Mouse (Mus musculus) lung, adult 2 months (tissue): ENCODE results near the gene Skiv2l. TPM values are rescaled to one million over a fixed set of nuclear protein-coding genes. Genes with fewer than 3 reads are reported as not detected.
"Not testable (repeated sequence)": the region's sequence is repeated elsewhere in the genome, so short reads cannot be mapped to it uniquely, and the experiment has no call there.

Experiments
- DNase-seq: peaks from one replicate; pipeline ENCODE4 v3.0.0; 2022
- H3K4me1 ChIP-seq: fragments of 200-500 bp; 2 replicates; pipeline ENCODE4 v1.6.1; 2011; ENCODE audit warnings: low read length; ENCODE audit not compliant: control insufficient read depth, insufficient read depth
- H3K4me3 ChIP-seq: fragments of 200-500 bp; replicated peaks from 2 replicates; pipeline ENCODE3; 2011; ENCODE audit warnings: low read depth, mild to moderate bottlenecking, control low read depth, low read length; ENCODE audit errors: extremely low read depth
- CTCF ChIP-seq: fragments of 200-500 bp; IDR thresholded peaks from 2 replicates; pipeline ENCODE4 v1.5.1; 2011; ENCODE audit warnings: mild to moderate bottlenecking, low read length, control low read depth; ENCODE audit not compliant: insufficient read depth
- POLR2A ChIP-seq: fragments of 200-500 bp; IDR thresholded peaks from 2 replicates; pipeline ENCODE4 v1.6.1; 2011; ENCODE audit warnings: low read depth, mild to moderate bottlenecking, control low read depth, low read length, borderline replicate concordance; ENCODE audit errors: extremely low read depth
- WGBS: fragments of 180-500 bp; shearing (Covaris S2); methylation state at CpG from one replicate; pipeline ENCODE4 v1.1.7; 2018; 5-methylcytosine and 5-hydroxymethylcytosine counted together
- polyA plus RNA-seq: library from polyadenylated mRNA; depleted of rRNA; stranded (reverse); fragments of >200 nt; gene quantifications from 2 replicates; pipeline ENCODE4 v1.2.3, GENCODE M21; 2012; rRNA removed

Gene Skiv2l
- polyA plus RNA-seq, 1 experiment, result 94.8 TPM

DNA sequence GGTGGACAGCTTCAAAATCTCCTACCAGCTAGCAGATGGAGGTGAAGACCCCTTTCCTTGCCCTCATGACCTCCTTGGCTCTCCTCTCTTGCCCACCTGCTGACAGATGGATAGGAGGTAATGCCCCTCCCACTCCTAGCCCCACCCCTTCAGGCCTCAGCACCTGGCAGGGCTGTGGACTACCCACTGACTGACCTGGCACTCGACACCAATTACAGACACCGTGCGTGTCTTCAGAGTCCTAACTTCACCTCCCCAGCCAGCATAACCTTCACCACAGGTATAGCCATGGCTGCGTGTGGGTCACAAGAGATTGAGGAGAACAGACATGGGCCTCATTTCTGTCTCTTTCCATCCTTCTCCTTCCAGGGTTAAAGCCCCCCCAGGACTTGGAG, 50.5 kb downstream of the Skiv2l start:
- DNase-seq, result no peak
- H3K4me3 ChIP-seq, result no peak overlapping the region
- no peaks in the 10 kb centered on the region for H3K4me1 ChIP-seq
- TF ChIP-seq POLR2A, result no peak
- no peak for TF ChIP-seq CTCF
- WGBS, result 86% methylated on average over 4 of the region's 4 CpGs

DNA sequence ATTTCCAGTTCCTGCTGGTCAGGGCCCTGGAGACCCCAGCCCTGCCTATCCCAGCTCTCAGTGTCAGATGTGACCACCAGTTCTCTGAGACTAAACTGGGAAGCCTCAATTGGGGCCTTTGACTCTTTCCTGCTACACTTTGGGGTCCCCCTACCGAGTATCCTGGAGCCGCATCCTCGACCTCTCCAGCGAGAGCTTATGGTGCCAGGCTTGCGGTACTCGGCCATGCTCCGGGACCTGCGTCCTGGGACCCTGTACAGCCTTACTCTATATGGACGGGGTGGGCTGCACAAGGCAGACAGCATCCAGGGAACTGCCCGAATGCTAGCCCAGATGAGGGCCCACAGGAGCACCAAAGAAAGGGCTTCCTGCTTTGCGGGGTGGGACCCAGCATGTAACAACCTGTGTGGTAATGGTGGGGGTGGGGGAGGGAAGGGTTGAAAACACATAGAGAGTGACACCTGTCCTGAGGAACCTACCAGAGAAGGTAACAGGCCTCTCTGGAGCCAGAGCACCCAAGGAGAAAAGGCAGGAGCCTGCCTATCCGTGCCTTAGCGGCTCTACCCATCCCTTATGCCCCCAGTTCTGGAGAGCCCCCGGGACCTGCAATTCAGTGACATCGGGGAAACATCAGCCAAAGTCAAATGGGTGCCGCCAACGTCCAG, 51.0 kb downstream of the Skiv2l start:
- 90% methylated on average over 17 of the region's 17 CpGs for WGBS
- Histone ChIP-seq H3K4me1 (no peaks in the 10 kb centered on the region), H3K4me3 (no peak overlapping the region)
- TF ChIP-seq CTCF (no peak), POLR2A (no peak)
- no peak for DNase-seq

DNA sequence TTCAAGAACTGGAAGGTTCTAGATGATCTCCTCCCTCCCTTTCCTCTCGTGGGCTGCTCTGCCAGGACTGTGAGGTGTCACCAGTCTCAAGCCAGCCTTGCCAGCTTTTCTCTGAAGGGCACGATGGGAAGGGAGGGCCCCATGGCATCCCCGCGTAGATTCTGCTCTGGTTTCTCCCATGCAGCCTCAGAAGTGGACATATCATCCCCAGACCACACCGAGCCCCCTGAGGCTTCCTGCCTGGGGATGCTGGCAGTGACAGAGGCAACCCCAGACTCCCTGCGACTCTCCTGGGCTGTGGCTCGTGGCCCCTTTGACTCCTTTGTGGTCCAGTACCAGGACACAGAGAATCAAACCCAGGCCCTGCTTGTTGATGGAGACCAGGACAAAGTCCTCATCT, 51.9 kb downstream of the Skiv2l start:
- H3K4me3 ChIP-seq, H3K4me1 ChIP-seq, DNase-seq: not testable (repeated sequence)
- WGBS, result 69% methylated on average over 7 of the region's 7 CpGs

DNA sequence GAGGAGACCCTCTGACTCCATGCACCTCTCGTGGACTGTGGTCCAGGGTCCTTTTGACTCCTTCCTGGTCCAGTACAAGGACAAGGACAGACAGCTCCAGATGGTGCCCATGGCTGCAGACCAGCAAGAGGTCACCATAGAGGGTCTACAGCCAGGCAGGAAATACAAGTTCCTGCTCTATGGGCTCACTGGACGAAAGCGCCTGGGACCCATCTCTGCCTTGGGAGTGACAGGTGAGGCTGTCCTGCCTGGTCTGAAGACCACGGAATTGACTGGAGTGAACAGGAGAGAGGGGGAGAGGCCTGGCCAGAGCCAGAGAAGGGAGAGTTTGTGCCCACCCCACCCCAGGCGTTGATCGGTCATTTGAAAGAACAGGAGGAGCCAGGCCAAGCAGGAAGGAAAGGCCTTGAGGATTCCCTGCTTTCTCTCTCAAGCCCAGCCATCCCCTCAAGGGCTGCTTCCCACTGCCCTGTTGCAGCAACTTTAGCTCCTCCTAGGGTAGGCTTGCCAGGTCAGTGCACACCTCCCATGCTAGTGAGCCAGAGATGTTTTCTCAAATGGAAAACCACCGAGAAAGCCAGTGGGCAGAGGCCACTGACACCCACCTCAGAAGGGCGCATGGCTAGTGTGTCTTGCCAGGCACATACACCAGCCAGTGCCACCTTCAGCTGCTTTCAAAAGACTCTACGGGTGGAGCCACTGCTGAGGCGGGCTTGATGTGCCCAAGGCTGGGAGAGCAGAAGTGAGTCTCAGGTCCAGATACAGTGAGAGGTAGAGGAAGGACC, 52.6 kb downstream of the Skiv2l start:
- H3K4me3 ChIP-seq, H3K4me1 ChIP-seq, DNase-seq: not testable (repeated sequence)
- WGBS, result 81% methylated on average over 10 of the region's 10 CpGs

DNA sequence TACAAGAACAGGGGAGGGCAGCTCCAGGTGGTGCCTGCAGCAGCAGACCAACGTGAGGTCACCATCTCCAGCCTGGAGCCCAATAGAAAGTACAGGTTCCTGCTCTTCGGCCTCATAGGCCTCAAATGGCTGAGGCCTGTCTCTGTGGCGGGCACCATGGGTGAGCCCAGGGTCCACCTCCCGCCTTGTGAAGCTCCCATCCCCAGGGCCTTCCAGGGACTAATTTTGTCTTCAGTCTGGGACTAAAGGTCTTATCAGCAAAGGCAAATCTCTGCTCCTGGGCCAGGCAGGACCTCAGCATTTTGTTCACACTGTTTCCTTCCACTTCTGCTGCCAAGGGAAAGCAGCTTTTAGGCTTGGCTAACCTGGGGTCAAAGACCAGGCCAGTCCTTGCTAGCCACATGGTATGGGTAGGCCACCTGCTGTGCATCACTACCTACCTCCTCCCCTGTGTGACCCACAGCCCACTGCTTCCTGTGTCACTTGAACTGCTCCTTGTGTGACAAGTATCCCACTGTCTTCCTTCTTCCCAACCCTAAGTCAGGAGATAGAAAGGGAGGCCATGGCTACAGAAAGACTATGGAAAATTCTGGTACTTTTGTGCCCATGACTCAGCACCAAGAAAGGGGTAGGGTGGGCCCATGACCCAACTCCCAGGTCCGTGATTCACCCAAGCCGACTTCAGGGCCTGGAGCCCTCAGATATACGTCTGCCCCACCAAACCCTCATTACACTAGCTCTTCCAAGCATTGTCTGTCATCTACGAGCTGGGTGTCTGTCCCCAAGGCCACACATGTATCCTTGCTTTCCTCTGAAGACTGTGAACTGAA, 53.5 kb downstream of the Skiv2l start:
- 85% methylated on average over 8 of the region's 8 CpGs for WGBS
- no peak for DNase-seq
- TF ChIP-seq POLR2A (no peak), CTCF (no peak)
- Histone ChIP-seq H3K4me3 (no peak overlapping the region), H3K4me1 (no peaks in the 10 kb centered on the region)

DNA sequence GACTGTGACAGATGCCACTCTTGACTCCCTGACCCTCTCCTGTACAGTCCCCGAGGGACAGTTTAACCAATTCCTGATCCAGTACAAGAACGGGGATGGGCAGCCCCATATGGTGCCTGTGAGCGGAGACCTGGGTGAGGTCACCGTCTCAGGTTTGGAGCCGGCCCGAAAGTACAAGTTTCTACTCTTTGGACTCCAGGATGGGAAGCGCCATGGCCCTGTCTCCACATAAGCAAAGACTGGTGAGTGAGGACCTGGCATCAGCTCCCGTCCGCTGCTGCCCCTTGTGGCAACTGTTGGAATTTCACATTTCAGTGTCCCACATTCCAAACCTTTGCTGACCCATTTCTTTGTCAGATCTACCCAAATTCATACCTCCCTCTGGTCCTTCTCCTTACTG, 54.4 kb downstream of the Skiv2l start:
- 60% methylated on average over 9 of the region's 9 CpGs for WGBS
- H3K4me3 ChIP-seq, result no peak overlapping the region

DNA sequence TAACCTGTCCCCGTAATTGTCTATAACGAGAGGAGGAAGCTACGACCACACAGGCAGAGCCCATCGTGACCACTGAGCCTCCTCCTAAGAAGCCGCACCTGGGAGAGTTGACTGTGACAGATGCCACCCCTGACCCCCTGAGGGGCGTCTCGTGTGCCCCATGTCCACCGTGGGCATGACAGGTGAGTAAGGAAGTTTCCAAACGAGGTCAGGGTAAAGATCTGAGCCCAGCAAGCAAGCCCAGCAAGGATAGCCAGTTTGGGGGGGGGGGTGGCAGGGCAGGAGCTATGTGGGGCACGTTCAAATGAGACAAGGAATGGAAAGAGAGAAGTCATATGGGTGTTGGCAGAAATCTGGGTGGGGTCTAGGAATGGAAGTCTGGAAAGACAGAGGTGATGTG, 55.0 kb downstream of the Skiv2l start:
- DNase-seq, result no peak
- Histone ChIP-seq H3K4me1 (no peaks in the 10 kb centered on the region), H3K4me3 (no peak overlapping the region)
- WGBS, result 80% methylated on average over 10 of the region's 10 CpGs
- TF ChIP-seq CTCF (no peak), POLR2A (no peak)

More for the DNA sequence above, 54.4 kb downstream of the Skiv2l start:
- no peak for TF ChIP-seq POLR2A
- peak; percentile 69 for TF ChIP-seq CTCF
- no peaks in the 10 kb centered on the region for H3K4me1 ChIP-seq
- DNase-seq, result peak; percentile 51

Other genes starting within 250 kb of the Skiv2l start
- 52.0 and 83.7 TPM in 2 replicates for gene Rnf5, start 246.5 kb downstream of the Skiv2l start, polyA plus RNA-seq
- 172 TPM in 2 replicates for gene Agpat1, start 245.9 kb downstream of the Skiv2l start, polyA plus RNA-seq
- gene Egfl8, start 234.2 kb downstream of the Skiv2l start, polyA plus RNA-seq, result 5.7 and 8.2 TPM in 2 replicates
- gene Ppt2, start 221.7 kb downstream of the Skiv2l start, polyA plus RNA-seq, result 38.7 and 40.9 TPM in 2 replicates
- gene Prrt1, start 220.7 kb downstream of the Skiv2l start, polyA plus RNA-seq, result 5.2 and 6.7 TPM in 2 replicates
- 2.4 and 2.9 TPM in 2 replicates for gene Fkbpl, start 205.4 kb downstream of the Skiv2l start, polyA plus RNA-seq
- 81.8 and 88.0 TPM in 2 replicates for gene Atf6b, start 203.1 kb downstream of the Skiv2l start, polyA plus RNA-seq
- gene Tnxb, start 179.7 kb downstream of the Skiv2l start, polyA plus RNA-seq, result 39.6 and 49.2 TPM in 2 replicates
- gene C4b, start 106.3 kb downstream of the Skiv2l start, polyA plus RNA-seq, result 136 and 137 TPM in 2 replicates
- gene Cyp21a1, start 45.6 kb downstream of the Skiv2l start, polyA plus RNA-seq, result 0.19 and 0.27 TPM in 2 replicates
- gene Stk19, start 13.3 kb downstream of the Skiv2l start, polyA plus RNA-seq, result 45.1 and 46.0 TPM in 2 replicates
- 45.6 and 58.1 TPM in 2 replicates for gene Dxo, start 13.2 kb downstream of the Skiv2l start, polyA plus RNA-seq
- gene Nelfe, start 181 bp upstream of the Skiv2l start, polyA plus RNA-seq, result 22.4 and 23.2 TPM in 2 replicates
- gene Cfb, start 12.3 kb upstream of the Skiv2l start, polyA plus RNA-seq, result 20.8 and 23.8 TPM in 2 replicates
- gene Zbtb12, start 29.3 kb upstream of the Skiv2l start, polyA plus RNA-seq, result 10.6 and 12.3 TPM in 2 replicates
- gene Gm20547, start 31.8 kb upstream of the Skiv2l start, polyA plus RNA-seq, result not detected in 2 replicates
- gene C2, start 48.1 kb upstream of the Skiv2l start, polyA plus RNA-seq, result 25.8 and 27.7 TPM in 2 replicates
- gene Ehmt2, start 48.3 kb upstream of the Skiv2l start, polyA plus RNA-seq, result 192 and 199 TPM in 2 replicates
- gene Slc44a4, start 64.3 kb upstream of the Skiv2l start, polyA plus RNA-seq, result 11.6 and 13.5 TPM in 2 replicates
- 40.4 and 46.6 TPM in 2 replicates for gene Neu1, start 81.0 kb upstream of the Skiv2l start, polyA plus RNA-seq
- gene Hspa1b, start 109.0 kb upstream of the Skiv2l start, polyA plus RNA-seq, result 20.1 and 93.1 TPM in 2 replicates
- gene Gm20481, start 119.7 kb upstream of the Skiv2l start, polyA plus RNA-seq, result not detected in 2 replicates
- gene Hspa1a, start 121.9 kb upstream of the Skiv2l start, polyA plus RNA-seq, result 12.9 and 66.3 TPM in 2 replicates
- 0.81 and 1.3 TPM in 2 replicates for gene Hspa1l, start 122.5 kb upstream of the Skiv2l start, polyA plus RNA-seq
- 42.3 and 51.6 TPM in 2 replicates for gene Lsm2, start 131.7 kb upstream of the Skiv2l start, polyA plus RNA-seq
- gene Vars, start 150.8 kb upstream of the Skiv2l start, polyA plus RNA-seq, result 119 and 159 TPM in 2 replicates
- gene Vwa7, start 166.4 kb upstream of the Skiv2l start, polyA plus RNA-seq, result 4.0 and 4.2 TPM in 2 replicates
- gene Sapcd1, start 177.8 kb upstream of the Skiv2l start, polyA plus RNA-seq, result 2.1 and 2.8 TPM in 2 replicates
- gene Msh5, start 196.5 kb upstream of the Skiv2l start, polyA plus RNA-seq, result 5.4 and 6.0 TPM in 2 replicates
- gene Clic1, start 199.8 kb upstream of the Skiv2l start, polyA plus RNA-seq, result 124 and 153 TPM in 2 replicates
- 137 and 141 TPM in 2 replicates for gene Ddah2, start 208.8 kb upstream of the Skiv2l start, polyA plus RNA-seq
- 3.8 and 90.0 TPM in 2 replicates for gene Ly6g6c, start 215.2 kb upstream of the Skiv2l start, polyA plus RNA-seq
- gene Mpig6b, start 216.0 kb upstream of the Skiv2l start, polyA plus RNA-seq, result 1.0 and 2.1 TPM in 2 replicates
- gene Ly6g6e, start 226.7 kb upstream of the Skiv2l start, polyA plus RNA-seq, result 5.8 and 25.7 TPM in 2 replicates
- gene Ly6g6d, start 227.9 kb upstream of the Skiv2l start, polyA plus RNA-seq, result 14.5 and 16.7 TPM in 2 replicates
- gene Ly6g6f, start 235.4 kb upstream of the Skiv2l start, polyA plus RNA-seq, result 0.16 and 0.84 TPM in 2 replicates
- gene Abhd16a, start 239.1 kb upstream of the Skiv2l start, polyA plus RNA-seq, result 196 and 245 TPM in 2 replicates